Mouse (Mus musculus) small intestine, adult 2 months (tissue): ENCODE measurements around the gene Atp5mpl.

Experiments
- CTCF ChIP-seq: fragments of 200-500 bp; IDR thresholded peaks from 2 replicates; pipeline ENCODE4 v1.5.1; 2012; ENCODE audit warnings: low read depth, mild to moderate bottlenecking, control low read depth, inconsistent platforms, low read length, moderate library complexity, mixed read lengths; ENCODE audit not compliant: insufficient replicate concordance, insufficient read length; ENCODE audit errors: extremely low read depth
- POLR2A ChIP-seq: fragments of 200-500 bp; IDR thresholded peaks from 2 replicates; pipeline ENCODE4 v1.6.1; 2012; ENCODE audit warnings: low read depth, mild to moderate bottlenecking, control low read depth, inconsistent platforms, low read length, moderate library complexity

GRCm38 (mm10) chr12:111915781-111916180 is 51.0 kb downstream of the Atp5mpl start:
- TF ChIP-seq CTCF = no peak
- TF ChIP-seq POLR2A = no peak
